Mouse (Mus musculus) midbrain, embryonic 11.5 days (tissue): ENCODE data around the gene Osbpl3. TPM values are rescaled to one million over a fixed set of nuclear protein-coding genes. Genes with fewer than 3 reads are reported as not detected.

Experiments
- ATAC-seq: fragments of 200-750 bp; cut with Nextera tagmentation; 2 replicates; pipeline ENCODE4 v1.8.0; 2017; ENCODE audit warnings: moderate TSS enrichment, moderate library complexity; ENCODE audit not compliant: low FRiP score
- DNase-seq: peaks from one replicate; pipeline ENCODE4 v3.0.0; 2015; ENCODE audit warnings: low spot score; ENCODE audit errors: missing footprints
- H3K27ac ChIP-seq: fragments of 300-500 bp; sonication (generic); 2 replicates; pipeline ENCODE4 v1.5.1; 2014; ENCODE audit warnings: low read depth, low read length
- H3K27me3 ChIP-seq: fragments of 300-500 bp; sonication (generic); 2 replicates; pipeline ENCODE4 v1.6.1; 2014; ENCODE audit warnings: mild to moderate bottlenecking, low read length, moderate library complexity, mixed read lengths; ENCODE audit not compliant: control insufficient read depth, insufficient read depth
- H3K36me3 ChIP-seq: fragments of 300-500 bp; sonication (generic); 2 replicates; pipeline ENCODE4 v1.6.1; 2014; ENCODE audit warnings: mild to moderate bottlenecking, low read length, moderate library complexity, mixed read lengths; ENCODE audit not compliant: control insufficient read depth, insufficient read depth
- H3K4me1 ChIP-seq: fragments of 300-500 bp; sonication (generic); 2 replicates; pipeline ENCODE4 v1.6.1; 2014; ENCODE audit warnings: low read length; ENCODE audit not compliant: control insufficient read depth, insufficient read depth
- H3K4me2 ChIP-seq: fragments of 300-500 bp; sonication (generic); 2 replicates; pipeline ENCODE4 v1.6.1; 2014; ENCODE audit warnings: mild to moderate bottlenecking, moderate library complexity
- H3K4me3 ChIP-seq: fragments of 300-500 bp; sonication (generic); 2 replicates; pipeline ENCODE4 v1.5.1; 2014; ENCODE audit warnings: low read depth, low read length
- H3K9ac ChIP-seq: fragments of 300-500 bp; sonication (generic); 2 replicates; pipeline ENCODE4 v1.6.1; 2014; ENCODE audit warnings: low read length
- H3K9me3 ChIP-seq: fragments of 300-500 bp; sonication (generic); 2 replicates; pipeline ENCODE4 v1.6.1; 2016; ENCODE audit warnings: low read length; ENCODE audit not compliant: control insufficient read depth
- WGBS: fragments of 180-500 bp; shearing (Covaris S2); extraction: QIAGEN DNeasy Blood & Tissue Kit; methylation state at CpG from one replicate; pipeline ENCODE4 v1.1.7; 2014; 5-methylcytosine and 5-hydroxymethylcytosine counted together
- polyA plus RNA-seq: library from polyadenylated mRNA; unstranded; fragments of >200 nt; fragmentation: Nextera tagmentation; extraction: Ambion mirVana; gene quantifications from 2 replicates; pipeline ENCODE4 v1.2.1, GENCODE M21; 2014

Osbpl3 gene
- polyA plus RNA-seq, 1 experiment from 2014 or later, result 7.3 TPM

DNA sequence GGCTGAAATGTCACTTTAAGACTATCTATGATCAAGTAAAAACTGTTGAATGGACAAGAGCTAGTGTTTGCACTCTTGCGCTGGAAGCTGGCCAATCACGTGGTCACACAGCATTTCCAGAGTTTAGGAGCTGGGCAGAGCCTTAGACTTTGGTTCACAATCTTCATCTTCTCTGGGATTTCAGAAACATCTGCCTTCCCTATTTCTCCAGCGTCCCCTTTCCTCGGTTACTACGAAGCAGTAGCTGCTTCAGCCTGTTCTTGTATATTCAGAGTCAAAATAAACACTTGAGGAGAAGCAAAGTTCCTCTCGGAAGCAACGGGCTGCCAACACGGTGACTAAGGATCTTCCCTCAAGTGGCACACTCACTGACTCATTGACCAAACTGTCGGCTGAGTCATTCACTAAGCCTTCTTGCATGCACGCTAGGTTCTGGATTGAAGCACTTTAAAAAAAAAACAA is 201.2 kb downstream of the Osbpl3 start:
- 76% methylated on average over 10 of the region's 10 CpGs for WGBS
- no peak overlapping the region for H3K4me3 ChIP-seq
- DNase-seq (no peak), ATAC-seq (no peak)
- H3K9ac ChIP-seq, result no peak overlapping the region
- H3K36me3 ChIP-seq, result no peaks in the 10 kb centered on the region
- H3K9me3 ChIP-seq, result no peaks in the 10 kb centered on the region
- no peak overlapping the region for H3K27ac ChIP-seq
- no peak overlapping the region for H3K4me2 ChIP-seq
- H3K27me3 ChIP-seq, result no peaks in the 10 kb centered on the region
- H3K4me1 ChIP-seq, result no peaks in the 10 kb centered on the region

DNA sequence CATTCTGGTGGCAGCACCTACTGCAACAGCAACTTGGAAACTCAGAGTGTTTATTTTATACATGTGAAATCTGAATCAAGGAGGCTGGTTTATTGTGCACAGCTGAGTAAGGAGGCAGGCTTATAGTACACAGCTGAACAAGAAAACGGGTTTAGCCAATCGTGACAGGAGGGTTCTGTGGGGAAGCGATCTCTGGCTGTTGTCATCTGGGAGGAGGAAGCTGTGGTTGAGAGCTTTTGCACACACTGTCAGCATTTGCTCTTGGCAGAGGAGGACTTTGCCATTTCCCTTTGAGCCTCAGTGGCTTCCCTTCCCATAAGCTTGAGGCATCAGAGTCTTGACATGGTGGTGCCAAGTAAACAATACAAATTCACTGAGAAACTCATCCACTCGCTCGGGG is 203.3 kb downstream of the Osbpl3 start:
- no peak overlapping the region for H3K4me2 ChIP-seq
- H3K27me3 ChIP-seq, result no peaks in the 10 kb centered on the region
- whole genome bisulfite sequencing, result 84% methylated on average over 5 of the region's 5 CpGs
- H3K9ac ChIP-seq, result no peak overlapping the region
- ATAC-seq, result no peak
- no peak overlapping the region for H3K4me3 ChIP-seq
- H3K27ac ChIP-seq, result no peak overlapping the region
- no peak for DNase-seq
- H3K4me1 ChIP-seq, result no peaks in the 10 kb centered on the region
- H3K36me3 ChIP-seq, result no peaks in the 10 kb centered on the region
- H3K9me3 ChIP-seq, result no peaks in the 10 kb centered on the region

DNA sequence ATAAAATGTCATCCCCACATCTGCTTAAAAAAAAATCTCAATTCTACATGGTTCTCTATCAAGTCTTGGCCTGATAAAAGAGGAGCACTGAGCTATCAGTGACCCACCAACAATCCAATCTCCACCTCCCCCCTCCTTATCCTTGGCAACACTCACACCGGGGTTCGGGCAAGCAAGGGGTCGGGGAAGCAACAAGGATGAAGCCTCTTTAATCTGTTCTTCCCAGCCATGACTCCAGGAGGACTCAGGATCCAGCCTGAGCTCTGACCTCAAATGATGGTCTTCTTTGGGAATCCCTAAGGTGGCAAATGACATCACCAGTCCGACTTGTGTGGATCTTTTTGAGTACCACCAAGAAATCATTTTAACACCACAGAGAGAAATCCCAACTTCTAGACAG is 208.2 kb downstream of the Osbpl3 start:
- no peaks in the 10 kb centered on the region for H3K9me3 ChIP-seq
- H3K27me3 ChIP-seq, result no peaks in the 10 kb centered on the region
- H3K4me3 ChIP-seq, result no peak overlapping the region
- no peak overlapping the region for H3K27ac ChIP-seq
- H3K4me2 ChIP-seq, result no peak overlapping the region
- no peaks in the 10 kb centered on the region for H3K36me3 ChIP-seq
- H3K9ac ChIP-seq, result no peak overlapping the region
- 89% methylated on average over 4 of the region's 4 CpGs for WGBS
- DNase-seq, result no peak
- H3K4me1 ChIP-seq, result no peaks in the 10 kb centered on the region
- ATAC-seq, result no peak

DNA sequence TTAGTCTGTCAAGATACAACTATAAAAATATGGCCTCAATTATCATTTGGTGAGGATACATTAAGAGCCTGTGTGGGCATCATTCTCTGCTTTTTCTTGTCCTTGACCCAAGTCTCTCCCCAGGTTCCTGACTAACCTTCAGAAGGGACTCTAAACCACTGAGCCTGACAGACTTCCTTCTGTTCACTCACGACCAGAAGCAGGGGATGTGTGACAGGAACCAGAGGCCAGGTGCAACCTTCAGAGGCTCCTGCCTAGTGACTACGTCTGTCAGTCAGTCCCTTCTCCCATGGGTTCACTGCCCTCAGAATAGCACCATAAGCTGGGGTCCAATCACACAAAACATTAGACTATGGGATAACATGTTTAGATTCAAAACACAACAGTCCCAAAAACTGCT is 208.6 kb downstream of the Osbpl3 start:
- DNase-seq (no peak), ATAC-seq (no peak)
- 73% methylated on average over 2 of the region's 2 CpGs for WGBS
- Histone ChIP-seq H3K9ac (no peak overlapping the region), H3K9me3 (no peaks in the 10 kb centered on the region), H3K27me3 (no peaks in the 10 kb centered on the region), H3K4me2 (no peak overlapping the region), H3K4me3 (no peak overlapping the region), H3K27ac (no peak overlapping the region), H3K4me1 (no peaks in the 10 kb centered on the region), H3K36me3 (no peaks in the 10 kb centered on the region)

DNA sequence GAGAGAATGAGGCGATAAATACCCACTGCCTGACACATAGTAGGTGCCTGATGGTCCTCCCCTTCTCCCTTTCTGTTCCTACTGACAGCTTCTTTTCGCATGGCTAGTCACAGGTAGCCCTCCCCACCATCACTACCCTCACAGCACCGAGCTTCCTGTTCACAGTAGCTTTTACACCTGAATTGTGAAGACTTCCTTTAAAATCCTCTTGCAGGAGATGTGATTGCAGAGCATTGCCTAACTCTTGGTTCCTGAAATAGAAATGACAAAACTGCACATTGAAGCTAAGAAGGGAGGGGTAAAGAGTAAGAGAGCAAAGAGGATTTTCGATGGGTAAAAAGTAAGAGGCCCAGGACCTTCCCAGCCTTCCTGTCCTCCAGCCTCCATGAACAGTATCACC is 211.0 kb downstream of the Osbpl3 start:
- no peak overlapping the region for H3K9ac ChIP-seq
- no peak for ATAC-seq
- H3K27ac ChIP-seq, result no peak overlapping the region
- no peak overlapping the region for H3K4me3 ChIP-seq
- WGBS, result 80% methylated on average over 4 of the region's 4 CpGs
- no peaks in the 10 kb centered on the region for H3K9me3 ChIP-seq
- H3K4me1 ChIP-seq, result no peaks in the 10 kb centered on the region
- H3K4me2 ChIP-seq, result no peak overlapping the region
- H3K27me3 ChIP-seq, result no peaks in the 10 kb centered on the region
- no peaks in the 10 kb centered on the region for H3K36me3 ChIP-seq
- DNase-seq, result no peak

DNA sequence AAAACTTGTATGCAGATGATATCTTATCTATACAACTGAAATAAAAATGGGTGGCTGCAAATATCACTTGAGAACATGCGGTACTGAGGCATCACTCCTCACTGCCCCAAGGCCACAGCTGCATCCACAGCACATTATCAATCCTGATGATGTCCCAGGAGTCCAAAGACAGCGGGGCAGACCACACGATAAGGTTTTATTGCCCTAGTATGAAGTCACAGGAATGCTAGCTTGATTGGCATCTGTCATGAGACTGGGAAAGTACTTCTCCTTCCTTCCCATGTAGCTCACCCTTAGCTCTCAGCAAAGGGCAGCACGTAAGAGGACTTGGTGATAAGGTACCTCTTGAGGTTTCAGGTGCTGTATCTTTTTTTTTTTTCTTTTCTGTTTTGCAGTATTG is 211.9 kb downstream of the Osbpl3 start:
- Histone ChIP-seq H3K9ac (no peak overlapping the region), H3K36me3 (no peaks in the 10 kb centered on the region), H3K4me3 (no peak overlapping the region), H3K9me3 (no peaks in the 10 kb centered on the region), H3K4me2 (no peak overlapping the region), H3K27me3 (no peaks in the 10 kb centered on the region), H3K27ac (no peak overlapping the region), H3K4me1 (no peaks in the 10 kb centered on the region)
- DNase-seq (peak; percentile 57), ATAC-seq (no peak)
- 82% methylated on average over 4 of the region's 4 CpGs for WGBS

Other genes starting within 250 kb of the Osbpl3 start
- gene Gsdme, start 192.3 kb downstream of the Osbpl3 start, polyA plus RNA-seq, result 52.9 and 55.2 TPM in 2 replicates
- 76.5 and 80.5 TPM in 2 replicates for gene Cycs, start 110.3 kb upstream of the Osbpl3 start, polyA plus RNA-seq
- 0.95 and 0.98 TPM in 2 replicates for gene 4921507P07Rik, start 140.4 kb upstream of the Osbpl3 start, polyA plus RNA-seq
- not detected in 2 replicates for gene Npvf, start 198.2 kb upstream of the Osbpl3 start, polyA plus RNA-seq